ENCODE assay signal across 17 mouse cellular contexts in genomic region chr5:92403562-92404399, GRCm38 (mm10). TPM values are rescaled to one million over a fixed set of nuclear protein-coding genes. Genes with fewer than 3 reads are reported as not detected.
DNase-seq lines count a peak whose midpoint lies in the region; ATAC-seq lines count a peak whose summit lies in the region.
"Had no signal": no experiment of that assay in that cellular context is flagged by ENCODE, and none has a peak within 500 bp of the region (broad histone marks: within the 10 kb centered on the region; RNA-seq: fewer than 3 reads in every experiment).

No protein-coding gene starts in this region.

- no peaks in the 10 kb centered on the region for H3K27me3 ChIP-seq in forebrain, embryonic 13.5 days
- H3K27me3 ChIP-seq in kidney, embryonic 16.5 days (ENCODE audit: insufficient read depth, low read length): no peaks in the 10 kb centered on the region
- H3K27me3 ChIP-seq: liver, embryonic 13.5 days had no signal

- DNase-seq in heart, adult 11 months: peak; percentile 79
- no peak for DNase-seq in heart, postnatal 25 days (ENCODE audit: low spot score)
- peak; percentile 81 for DNase-seq in embryo, embryonic 10 days (ENCODE audit: low spot score)
- peak; percentile 62 for DNase-seq in mesoderm, embryonic 11.5 days (ENCODE audit: low read depth, low spot score)
- DNase-seq in ovary, postnatal 10 days (ENCODE audit: low spot score): no peak
- no peak for DNase-seq in urinary bladder, postnatal 25 days (ENCODE audit: low spot score)
- DNase-seq: adrenal gland, postnatal 14 days; cerebellum, adult 11 months; heart, adult 18-20 months; heart, postnatal 36 days; kidney, adult 18-20 months; liver, embryonic 13.5 days; lung, postnatal 36 days; right cerebral cortex, postnatal 25 days; thymus, adult 2 months had no signal

- intact Hi-C loops in heart, postnatal 25 days (cut with DNase I): no loop called here

- H3K4me2 ChIP-seq in forebrain, embryonic 13.5 days: no peak overlapping the region; the same call in 1 of the 2 replicates
- no peak overlapping the region for H3K4me2 ChIP-seq in kidney, embryonic 16.5 days (replicated peaks; ENCODE audit: low read depth, low read length)
- H3K4me2 ChIP-seq: liver, embryonic 13.5 days had no signal

- H3K4me3 ChIP-seq in forebrain, embryonic 13.5 days: no peak overlapping the region
- no peak overlapping the region for H3K4me3 ChIP-seq in kidney, embryonic 16.5 days (ENCODE audit: low read length)
- H3K4me3 ChIP-seq: liver, embryonic 13.5 days had no signal

- peaks cover 9% of the 10 kb centered on the region; the same call in 1 of the 2 replicates for H3K4me1 ChIP-seq in forebrain, embryonic 13.5 days
- H3K4me1 ChIP-seq in kidney, embryonic 16.5 days (ENCODE audit: insufficient read depth, low read length): no peaks in the 10 kb centered on the region

- H3K27ac ChIP-seq in forebrain, embryonic 13.5 days: no peak overlapping the region; the same call in 1 of the 2 replicates
- no peak overlapping the region for H3K27ac ChIP-seq in kidney, embryonic 16.5 days (ENCODE audit: low read length)
- H3K27ac ChIP-seq: liver, embryonic 13.5 days had no signal

- H3K36me3 ChIP-seq in forebrain, embryonic 13.5 days (ENCODE audit: poor library complexity, severe bottlenecking): no peaks in the 10 kb centered on the region
- no peaks in the 10 kb centered on the region for H3K36me3 ChIP-seq in kidney, embryonic 16.5 days (ENCODE audit: insufficient read depth, low read length)
- H3K36me3 ChIP-seq: liver, embryonic 13.5 days had no signal

- H3K9ac ChIP-seq in forebrain, embryonic 13.5 days: no peak overlapping the region
- H3K9ac ChIP-seq in kidney, embryonic 16.5 days (replicated peaks; ENCODE audit: low read length): no peak overlapping the region
- H3K9ac ChIP-seq: liver, embryonic 13.5 days had no signal

- no peaks in the 10 kb centered on the region for H3K9me3 ChIP-seq in forebrain, embryonic 13.5 days (replicated peaks)
- H3K9me3 ChIP-seq in kidney, embryonic 16.5 days (ENCODE audit: low read length): no peaks in the 10 kb centered on the region
- H3K9me3 ChIP-seq: liver, embryonic 13.5 days had no signal

- WGBS in forebrain, embryonic 13.5 days: 46% methylated on average over 10 of the region's 10 CpGs
- 44% methylated on average over 10 of the region's 10 CpGs for WGBS in kidney, embryonic 16.5 days

- peak; percentile 70 for ATAC-seq in forebrain, embryonic 13.5 days
- no peak for ATAC-seq in kidney, embryonic 16.5 days (ENCODE audit: low FRiP score, low TSS enrichment)

RNA-seq across cellular contexts. Expression of gene Nup54, which starts 31.2 kb away (rescaled TPM):
- total RNA-seq in heart, postnatal 25 days (2021): 10 to 100 TPM; 16.5 to 17.0 TPM
- 56.1 and 62.2 TPM in 2 replicates for polyA plus RNA-seq in forebrain, embryonic 13.5 days (2015; fragmentation: Nextera tagmentation; extraction: Ambion mirVana)
- polyA plus RNA-seq in kidney, embryonic 16.5 days (2015; fragmentation: Nextera tagmentation; extraction: Ambion mirVana): 54.1 and 54.4 TPM in 2 replicates

RNA-seq across cellular contexts. Expression of gene Cxcl10, which starts 55.1 kb away (rescaled TPM):
- not detected for total RNA-seq in heart, postnatal 25 days (2021)
- polyA plus RNA-seq in forebrain, embryonic 13.5 days (2015; fragmentation: Nextera tagmentation; extraction: Ambion mirVana): 0.22 TPM in 1 of 2 replicates, not detected in the other
- 1.1 TPM in 2 replicates for polyA plus RNA-seq in kidney, embryonic 16.5 days (2015; fragmentation: Nextera tagmentation; extraction: Ambion mirVana)

Comparison
In these comparisons a context has a peak if more than half of its experiments do, and no peak if none do; other contexts are left out.
1. DNase-seq: peak in heart, adult 11 months (single experiment), embryo, embryonic 10 days (single experiment) and mesoderm, embryonic 11.5 days (single experiment); none in heart, postnatal 25 days (single experiment), ovary, postnatal 10 days (single experiment) and urinary bladder, postnatal 25 days (single experiment).